Mouse (Mus musculus) C2C12 (cell line): ENCODE measurements around the gene 4930426L09Rik. TPM values are rescaled to one million over a fixed set of nuclear protein-coding genes. Genes with fewer than 3 reads are reported as not detected.

Source experiments
- H3K27me3 ChIP-seq: one replicate; pipeline ENCODE4 v1.6.1; 2011; ENCODE audit not compliant: control insufficient read depth, insufficient read depth, insufficient read length
- H3K36me3 ChIP-seq: one replicate; pipeline ENCODE4 v1.6.1; 2011; ENCODE audit not compliant: control insufficient read depth, insufficient read depth
- H3K4me3 ChIP-seq: one replicate; pipeline ENCODE4 v1.5.1; 2011; ENCODE audit warnings: mild to moderate bottlenecking, control low read depth; ENCODE audit not compliant: poor library complexity, insufficient read depth, severe bottlenecking
- H3K79me2 ChIP-seq: one replicate; pipeline ENCODE4 v1.6.1; 2011; ENCODE audit not compliant: control insufficient read depth, insufficient read depth
- H3K79me3 ChIP-seq: one replicate; pipeline ENCODE4 v1.6.1; 2011; ENCODE audit warnings: low read depth, control low read depth
- H3ac ChIP-seq: one replicate; pipeline ENCODE3; 2011; ENCODE audit warnings: low read depth; ENCODE audit not compliant: control insufficient read depth, insufficient read length
- CEBPB ChIP-seq: IDR thresholded peaks from one replicate; pipeline ENCODE4 v1.6.1; 2011; ENCODE audit warnings: low read depth, mild to moderate bottlenecking, control low read depth, moderate library complexity
- CTCF ChIP-seq: IDR thresholded peaks from one replicate; pipeline ENCODE4 v1.5.1; 2011; ENCODE audit not compliant: control insufficient read depth, insufficient read depth, insufficient read length
- FOSL1 ChIP-seq: IDR thresholded peaks from one replicate; pipeline ENCODE4 v1.8.0; 2011; ENCODE audit warnings: mild to moderate bottlenecking, low read length; ENCODE audit not compliant: poor library complexity, insufficient read depth, severe bottlenecking
- MAX ChIP-seq: IDR thresholded peaks from one replicate; pipeline ENCODE4 v1.6.1; 2011; ENCODE audit warnings: mild to moderate bottlenecking, control low read depth
- MYOD1 ChIP-seq: IDR thresholded peaks from one replicate; pipeline ENCODE4 v1.6.1; 2011; ENCODE audit warnings: low read depth; ENCODE audit not compliant: control insufficient read depth, insufficient read length
- MYOG ChIP-seq: IDR thresholded peaks from one replicate; pipeline ENCODE4 v1.6.1; 2011; ENCODE audit not compliant: control insufficient read depth, insufficient read length; ENCODE audit errors: extremely low read depth
- USF1 ChIP-seq: IDR thresholded peaks from one replicate; pipeline ENCODE4 v1.6.1; 2011; ENCODE audit warnings: low read depth, mild to moderate bottlenecking, control low read depth, moderate library complexity
- polyA plus RNA-seq: library from polyadenylated mRNA; unstranded; fragments of >200 nt; fragmentation: generic; extraction: Trizol; gene quantifications from one replicate; pipeline ENCODE4 v1.2.1, GENCODE M21; 2012; ENCODE audit warnings: missing spikeins

Gene 4930426L09Rik
- polyA plus RNA-seq, 1 experiment = 0.54 TPM

DNA sequence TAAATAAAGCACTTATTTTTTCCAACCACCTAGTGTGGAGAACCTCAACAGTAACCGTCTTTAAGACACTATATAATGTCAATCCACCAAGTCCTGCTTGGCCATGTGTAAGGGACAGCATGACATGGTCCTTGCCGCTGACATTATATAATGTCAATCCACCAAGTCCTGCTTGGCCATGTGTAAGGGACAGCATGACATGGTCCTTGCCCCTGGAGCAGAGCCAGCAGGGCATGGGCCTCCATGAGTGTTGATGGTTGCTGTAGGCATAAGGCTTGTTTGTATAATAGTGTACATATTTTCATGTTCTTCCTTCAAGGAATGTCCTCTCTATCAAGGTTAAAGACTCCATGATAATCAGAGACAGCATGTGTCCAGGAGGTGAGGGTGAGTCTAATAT is 32.2 kb upstream of the 4930426L09Rik start:
- TF ChIP-seq MYOD1 (no peak), MYOG (no peak), CTCF (no peak), MAX (no peak), CEBPB (no peak), USF1 (no peak), FOSL1 (no peak)
- no peak overlapping the region for H3K4me3 ChIP-seq
- peaks cover 10% of the 10 kb centered on the region for H3K79me3 ChIP-seq
- peaks cover 35% of the 10 kb centered on the region for H3K79me2 ChIP-seq
- H3K27me3 ChIP-seq = no peaks in the 10 kb centered on the region
- H3K36me3 ChIP-seq = no peaks in the 10 kb centered on the region
- H3ac ChIP-seq = no peak overlapping the region

- TF ChIP-seq CTCF (no peak), MAX (no peak), USF1 (no peak), MYOD1 (no peak), MYOG (no peak), CEBPB (no peak), FOSL1 (no peak)
- no peak overlapping the region for H3K4me3 ChIP-seq
- no peak overlapping the region for H3ac ChIP-seq
- H3K27me3 ChIP-seq = no peaks in the 10 kb centered on the region
- peaks cover 10% of the 10 kb centered on the region for H3K79me3 ChIP-seq
- H3K36me3 ChIP-seq = no peaks in the 10 kb centered on the region
- peaks cover 40% of the 10 kb centered on the region for H3K79me2 ChIP-seq
Measured at GRCm38 (mm10) chr2:18966566-18966965, 31.6 kb upstream of the 4930426L09Rik start.

DNA sequence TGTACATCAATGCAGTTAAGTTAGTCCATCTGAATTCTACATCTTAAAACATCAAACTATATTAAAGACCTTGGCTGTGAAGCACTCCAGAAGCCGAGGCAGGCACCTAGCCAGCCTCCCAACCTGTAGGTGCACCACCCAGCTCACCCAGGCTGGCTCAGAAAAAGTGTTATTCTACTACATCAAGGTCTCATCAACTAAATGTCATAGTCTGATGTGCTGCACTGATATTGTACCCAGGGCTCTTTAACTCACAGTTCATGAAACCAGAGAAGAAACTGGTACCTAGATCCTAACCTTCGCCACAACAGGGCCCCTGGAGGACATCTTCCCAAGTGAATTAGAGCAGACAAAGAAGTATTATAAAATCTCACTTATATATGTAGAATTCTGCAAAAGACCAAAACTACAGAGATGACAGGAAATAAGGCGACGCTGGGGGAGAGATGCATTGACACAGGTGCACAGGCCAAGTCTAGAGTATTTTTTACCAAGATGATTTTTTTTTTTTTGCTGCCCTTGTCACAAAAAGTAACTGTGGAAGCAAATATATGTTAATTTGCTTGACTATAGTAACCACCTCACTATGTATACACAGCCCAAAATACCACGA is 30.6 kb upstream of the 4930426L09Rik start:
- peaks cover 10% of the 10 kb centered on the region for H3K79me3 ChIP-seq
- H3K27me3 ChIP-seq = no peaks in the 10 kb centered on the region
- no peak overlapping the region for H3ac ChIP-seq
- no peaks in the 10 kb centered on the region for H3K36me3 ChIP-seq
- TF ChIP-seq CEBPB (no peak), CTCF (no peak), MAX (no peak)
- peaks cover 38% of the 10 kb centered on the region for H3K79me2 ChIP-seq
- H3K4me3 ChIP-seq = no peak overlapping the region

DNA sequence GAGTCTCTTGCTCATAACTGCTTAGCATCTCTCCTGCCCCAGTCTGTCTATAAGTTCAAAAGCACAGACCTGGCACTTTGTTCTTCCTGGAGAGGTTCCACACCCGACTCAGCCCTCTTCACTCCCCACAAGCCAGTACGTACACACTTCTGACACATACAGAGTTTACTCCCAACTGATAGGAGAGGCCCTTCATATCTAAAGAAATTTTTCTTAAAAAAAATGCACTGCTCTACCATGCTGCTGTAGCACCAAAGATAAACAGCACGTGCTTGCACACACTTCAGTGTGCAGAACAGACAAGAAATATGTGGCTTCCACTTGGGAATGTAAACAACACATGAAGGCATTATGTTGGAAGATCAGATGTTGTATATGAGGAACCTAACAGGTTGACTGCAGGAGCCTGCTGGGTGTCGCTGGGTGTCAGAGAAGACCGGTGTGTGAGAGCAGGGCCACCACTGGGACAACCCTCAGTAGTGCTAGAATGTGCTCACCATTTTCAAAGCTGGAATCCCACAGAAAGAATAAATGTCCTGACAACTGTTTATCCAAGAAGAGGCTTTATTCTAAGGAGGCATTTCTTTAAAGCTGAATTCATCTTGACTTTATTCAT is 29.0 kb upstream of the 4930426L09Rik start:
- Histone ChIP-seq H3ac (no peak overlapping the region), H3K4me3 (no peak overlapping the region), H3K27me3 (no peaks in the 10 kb centered on the region), H3K79me2 (peaks cover 33% of the 10 kb centered on the region), H3K79me3 (peaks cover 6% of the 10 kb centered on the region), H3K36me3 (no peaks in the 10 kb centered on the region)
- TF ChIP-seq FOSL1 (no peak), USF1 (no peak), MYOG (no peak), MAX (no peak), MYOD1 (no peak), CEBPB (no peak), CTCF (no peak)

DNA sequence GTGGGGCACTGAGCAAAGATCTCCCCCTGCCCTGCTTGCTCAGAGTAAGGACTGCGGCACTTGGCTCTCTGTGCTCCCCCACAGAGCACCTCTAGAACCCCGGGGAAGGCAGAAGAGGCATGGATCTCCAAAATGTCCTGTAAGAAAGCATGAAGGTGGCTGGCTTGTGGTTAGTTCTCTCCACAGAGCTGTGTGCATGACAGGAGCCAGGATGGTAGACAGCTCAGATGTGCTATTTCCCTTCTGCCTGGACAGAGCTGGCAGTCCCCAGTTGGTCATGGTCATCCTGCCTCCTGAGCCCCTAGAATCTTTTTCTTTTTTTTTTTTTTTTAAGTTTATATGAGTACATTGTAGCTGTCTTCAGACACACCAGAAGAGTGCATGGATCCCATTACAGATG is 27.7 kb upstream of the 4930426L09Rik start:
- no peaks in the 10 kb centered on the region for H3K36me3 ChIP-seq
- H3ac ChIP-seq = no peak overlapping the region
- H3K79me2 ChIP-seq = peaks cover 33% of the 10 kb centered on the region

DNA sequence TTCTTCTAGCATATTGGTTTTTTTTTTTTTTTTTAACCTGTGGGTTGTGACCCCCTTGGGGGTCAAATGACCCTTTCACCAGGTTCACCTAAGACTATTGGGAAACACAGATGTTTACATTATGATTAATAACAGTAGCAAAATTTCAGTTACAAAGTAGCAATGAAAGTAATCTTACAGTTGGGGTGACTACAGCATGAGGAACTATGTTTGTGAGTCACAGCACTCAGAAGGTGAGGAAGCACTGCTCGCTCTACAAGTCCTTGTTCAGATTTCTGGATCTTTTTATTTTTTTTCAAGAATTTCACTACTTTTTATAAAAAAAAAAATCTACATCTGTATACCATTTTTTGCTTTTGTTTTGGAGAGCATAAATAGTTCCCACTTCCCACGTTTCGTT is 26.6 kb upstream of the 4930426L09Rik start:
- Histone ChIP-seq H3K79me2 (peaks cover 42% of the 10 kb centered on the region), H3K36me3 (no peaks in the 10 kb centered on the region), H3K4me3 (no peak overlapping the region), H3K79me3 (peaks cover 4% of the 10 kb centered on the region), H3ac (no peak overlapping the region), H3K27me3 (no peaks in the 10 kb centered on the region)
- TF ChIP-seq CEBPB = no peak
- TF ChIP-seq CTCF = no peak
- no peak for TF ChIP-seq MYOG
- no peak for TF ChIP-seq FOSL1

More for the DNA sequence above, 27.7 kb upstream of the 4930426L09Rik start:
- no peak overlapping the region for H3K4me3 ChIP-seq
- TF ChIP-seq FOSL1 (no peak), MYOG (no peak), CTCF (no peak), CEBPB (no peak), MYOD1 (no peak), MAX (no peak)
- H3K27me3 ChIP-seq = no peaks in the 10 kb centered on the region
- peaks cover 4% of the 10 kb centered on the region for H3K79me3 ChIP-seq
